Mouse (Mus musculus): ENCODE measurements around the gene A930009A15Rik. TPM values are rescaled to one million over a fixed set of nuclear protein-coding genes. Genes with fewer than 3 reads are reported as not detected.

Gene A930009A15Rik
- total RNA-seq, 2 experiments from 2014 or later, result 0.54 to 0.75 TPM

- no peak for DNase-seq (ENCODE audit: extremely low spot score in 1 of 2, low spot score in 1 of 2)
Measured at GRCm38 (mm10) chr10:115579076-115579475, 9.3 kb downstream of the A930009A15Rik start.

- no peak for DNase-seq (ENCODE audit: extremely low spot score in 1 of 2, low spot score in 1 of 2)
Measured at GRCm38 (mm10) chr10:115579494-115579893, 9.7 kb downstream of the A930009A15Rik start.

- no peak for DNase-seq (ENCODE audit: extremely low spot score in 1 of 2, low spot score in 1 of 2)
Measured at GRCm38 (mm10) chr10:115581971-115582370, 12.2 kb downstream of the A930009A15Rik start.

- DNase-seq (ENCODE audit: extremely low spot score in 1 of 2, low spot score in 1 of 2), result no peak
Measured at GRCm38 (mm10) chr10:115583071-115583470, 13.3 kb downstream of the A930009A15Rik start.

GRCm38 (mm10) chr10:115584656-115585055 lies 14.9 kb downstream of the A930009A15Rik start:
- DNase-seq (ENCODE audit: extremely low spot score in 1 of 2, low spot score in 1 of 2), result no peak

- no peak for DNase-seq (ENCODE audit: extremely low spot score in 1 of 2, low spot score in 1 of 2)
Measured at GRCm38 (mm10) chr10:115585491-115586245, 15.9 kb downstream of the A930009A15Rik start.

GRCm38 (mm10) chr10:115586246-115587231 lies 16.8 kb downstream of the A930009A15Rik start:
- DNase-seq (ENCODE audit: extremely low spot score in 1 of 2, low spot score in 1 of 2), result no peak

GRCm38 (mm10) chr10:115587301-115587969 lies 17.6 kb downstream of the A930009A15Rik start, which contains the start of gene Lgr5:
Gene Lgr5 (minus strand): TSS chr10:115587780.
- peak; percentile 40 to 41 for DNase-seq (ENCODE audit: extremely low spot score in 1 of 2, low spot score in 1 of 2)

GRCm38 (mm10) chr10:115587979-115588378 lies 18.2 kb downstream of the A930009A15Rik start:
- DNase-seq (ENCODE audit: extremely low spot score in 1 of 2, low spot score in 1 of 2), result no peak

- DNase-seq (ENCODE audit: extremely low spot score in 1 of 2, low spot score in 1 of 2), result no peak
Measured at GRCm38 (mm10) chr10:115593221-115593620, 23.4 kb downstream of the A930009A15Rik start.

- no peak for DNase-seq (ENCODE audit: extremely low spot score in 1 of 2, low spot score in 1 of 2)
Measured at GRCm38 (mm10) chr10:115593651-115594050, 23.9 kb downstream of the A930009A15Rik start.

- no peak for DNase-seq (ENCODE audit: extremely low spot score in 1 of 2, low spot score in 1 of 2)
Measured at GRCm38 (mm10) chr10:115595748-115596147, 26.0 kb downstream of the A930009A15Rik start.

GRCm38 (mm10) chr10:115617456-115618287 lies 47.9 kb downstream of the A930009A15Rik start:
- DNase-seq (ENCODE audit: extremely low spot score in 1 of 2, low spot score in 1 of 2), result peak in 1 of 2 experiments; percentile 6

- DNase-seq (ENCODE audit: extremely low spot score in 1 of 2, low spot score in 1 of 2), result no peak
Measured at GRCm38 (mm10) chr10:115618288-115618856, 48.6 kb downstream of the A930009A15Rik start.

GRCm38 (mm10) chr10:115623481-115623880 lies 53.7 kb downstream of the A930009A15Rik start:
- DNase-seq (ENCODE audit: extremely low spot score in 1 of 2, low spot score in 1 of 2), result no peak

GRCm38 (mm10) chr10:115623956-115624671 lies 54.3 kb downstream of the A930009A15Rik start:
- DNase-seq (ENCODE audit: extremely low spot score in 1 of 2, low spot score in 1 of 2), result peak in 1 of 2 experiments; percentile 31

- no peak for DNase-seq (ENCODE audit: extremely low spot score in 1 of 2, low spot score in 1 of 2)
Measured at GRCm38 (mm10) chr10:115624957-115625356, 55.2 kb downstream of the A930009A15Rik start.

- no peak for DNase-seq (ENCODE audit: extremely low spot score in 1 of 2, low spot score in 1 of 2)
Measured at GRCm38 (mm10) chr10:115626678-115627077, 56.9 kb downstream of the A930009A15Rik start.
